Mouse (Mus musculus): ENCODE data around the gene Zfp281.

DNA sequence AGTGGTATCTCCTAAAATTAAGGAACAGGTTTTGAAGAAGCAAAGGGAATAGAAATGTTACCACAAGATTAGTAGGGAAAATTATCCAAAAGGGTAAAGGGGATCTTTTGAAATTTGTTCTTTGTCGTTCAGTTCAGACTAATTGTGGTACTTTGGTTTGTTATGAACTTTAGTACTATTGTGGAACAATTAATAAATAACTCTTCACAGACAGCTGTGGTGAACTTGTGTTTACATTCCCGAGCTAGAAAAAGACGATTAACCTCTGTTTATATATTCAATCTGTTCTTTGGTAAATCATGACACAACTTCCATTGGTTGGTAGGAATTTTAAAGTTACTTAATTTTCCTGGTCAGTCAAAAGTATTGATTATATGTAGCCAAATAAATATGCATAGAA lies 8.2 kb downstream of the Zfp281 start:
- TF ChIP-seq CTCF (IDR thresholded peaks at IDR 0.05; ENCODE audit: control insufficient read depth, insufficient read depth, insufficient read length) (no peak), MYOG (IDR thresholded peaks at IDR 0.05; ENCODE audit: control insufficient read depth, extremely low read depth, insufficient read length) (no peak), MAX (IDR thresholded peaks at IDR 0.05) (no peak), CEBPB (IDR thresholded peaks at IDR 0.05; ENCODE audit: low read depth) (no peak), FOSL1 (IDR thresholded peaks at IDR 0.05; ENCODE audit: insufficient read depth, low read length, poor library complexity, severe bottlenecking) (no peak), MYOD1 (IDR thresholded peaks at IDR 0.05; ENCODE audit: control insufficient read depth, insufficient read length, low read depth) (no peak), USF1 (IDR thresholded peaks at IDR 0.05; ENCODE audit: low read depth) (no peak)

All from C2C12 (cell line).